Mouse (Mus musculus) v-Abl transformed pro-B cells (cell line): ENCODE data around the gene Fsip1.

Experiments used
- in situ Hi-C, 2 experiments: fragments of 400-800 bp; cut with MboI; formaldehyde crosslinking; loops; one replicate each; pipeline ENCODE4 v1.15.1; 2025; ENCODE audit not compliant: unreplicated experiment in 2 of 2

Fsip1 gene

GRCm38 (mm10) chr2:118137071-118137470 lies 119.7 kb downstream of the Fsip1 start:
- in situ Hi-C loops, result no loop called here

GRCm38 (mm10) chr2:118128313-118128712 lies 128.5 kb downstream of the Fsip1 start:
- in situ Hi-C loops, result no loop called here

GRCm38 (mm10) chr2:118127516-118128288 lies 129.1 kb downstream of the Fsip1 start:
- in situ Hi-C loops, result no loop called here

GRCm38 (mm10) chr2:118125943-118126470 lies 130.8 kb downstream of the Fsip1 start:
- in situ Hi-C loops, result no loop called here

- in situ Hi-C loops, result no loop called here
These were observed 131.4 kb downstream of the Fsip1 start for GRCm38 (mm10) chr2:118125211-118125939.

- in situ Hi-C loops, result no loop called here
These were observed 132.3 kb downstream of the Fsip1 start for GRCm38 (mm10) chr2:118124437-118124836.

- in situ Hi-C loops, result no loop called here
These were observed 133.0 kb downstream of the Fsip1 start for GRCm38 (mm10) chr2:118123743-118124142.

GRCm38 (mm10) chr2:118122291-118122690 lies 134.5 kb downstream of the Fsip1 start:
- in situ Hi-C loops, result no loop called here

GRCm38 (mm10) chr2:118120751-118121150 lies 136.0 kb downstream of the Fsip1 start:
- in situ Hi-C loops, result no loop called here

GRCm38 (mm10) chr2:118120095-118120494 lies 136.7 kb downstream of the Fsip1 start:
- in situ Hi-C loops, result no loop called here

GRCm38 (mm10) chr2:118119684-118120083 lies 137.1 kb downstream of the Fsip1 start:
- in situ Hi-C loops, result no loop called here

GRCm38 (mm10) chr2:118118515-118118914 lies 138.3 kb downstream of the Fsip1 start:
- in situ Hi-C loops, result no loop called here

- in situ Hi-C loops, result no loop called here
These were observed 138.7 kb downstream of the Fsip1 start for GRCm38 (mm10) chr2:118118045-118118444.

GRCm38 (mm10) chr2:118117401-118117800 lies 139.4 kb downstream of the Fsip1 start:
- in situ Hi-C loops, result no loop called here

- in situ Hi-C loops, result no loop called here
These were observed 139.9 kb downstream of the Fsip1 start for GRCm38 (mm10) chr2:118116754-118117290.

- in situ Hi-C loops, result no loop called here
These were observed 140.6 kb downstream of the Fsip1 start for GRCm38 (mm10) chr2:118116180-118116579.

- in situ Hi-C loops, result no loop called here
These were observed 141.1 kb downstream of the Fsip1 start for GRCm38 (mm10) chr2:118115647-118116046.

- in situ Hi-C loops, result loop anchor here (5.0 kb wide), 2 partner anchors 327 to 572 kb away; no protein-coding TSS in a partner anchor
These were observed 142.1 kb downstream of the Fsip1 start for GRCm38 (mm10) chr2:118114671-118115070.

GRCm38 (mm10) chr2:118113808-118114524 lies 142.8 kb downstream of the Fsip1 start:
- in situ Hi-C loops, result loop anchor here (5.0 kb wide), 2 partner anchors 327 to 572 kb away; no protein-coding TSS in a partner anchor

- in situ Hi-C loops, result loop anchor here (5.0 kb wide), 2 partner anchors 326 to 571 kb away; no protein-coding TSS in a partner anchor
These were observed 143.8 kb downstream of the Fsip1 start for GRCm38 (mm10) chr2:118112846-118113479.
